Mouse (Mus musculus) limb, embryonic 14.5 days (tissue): ENCODE data around the gene Cyp2w1. TPM values are rescaled to one million over a fixed set of nuclear protein-coding genes. Genes with fewer than 3 reads are reported as not detected.
A peak's percentile ranks its signal among the peaks of the same experiment; 100 is the strongest.

Experiments used
- ATAC-seq: fragments of 200-750 bp; cut with Nextera tagmentation; 2 replicates; pipeline ENCODE4 v1.8.0; 2017; ENCODE audit warnings: low read depth, moderate number of reproducible peaks, moderate TSS enrichment; ENCODE audit not compliant: low FRiP score
- DNase-seq: peaks from one replicate; pipeline ENCODE4 v3.0.0-alpha.2; 2015; ENCODE audit warnings: low spot score
- H3K27ac ChIP-seq: fragments of 300-500 bp; sonication (generic); replicated peaks from 2 replicates; pipeline ENCODE4 v1.5.1; 2014; ENCODE audit warnings: low read depth, mild to moderate bottlenecking, low read length, moderate library complexity, mixed read lengths
- H3K27me3 ChIP-seq: fragments of 300-500 bp; sonication (generic); 2 replicates; pipeline ENCODE4 v1.6.1; 2014; ENCODE audit warnings: low read length, mixed read lengths; ENCODE audit not compliant: control insufficient read depth, insufficient read depth
- H3K36me3 ChIP-seq: fragments of 300-500 bp; sonication (generic); 2 replicates; pipeline ENCODE4 v1.6.1; 2014; ENCODE audit warnings: mild to moderate bottlenecking, low read length, moderate library complexity, mixed read lengths; ENCODE audit not compliant: control insufficient read depth, insufficient read depth
- H3K4me1 ChIP-seq: fragments of 300-500 bp; sonication (generic); 2 replicates; pipeline ENCODE4 v1.6.1; 2014; ENCODE audit warnings: antibody characterized with exemption, low read length, mixed read lengths; ENCODE audit not compliant: control insufficient read depth, insufficient read depth
- H3K4me2 ChIP-seq: fragments of 300-500 bp; sonication (generic); replicated peaks from 2 replicates; pipeline ENCODE4 v1.6.1; 2014; ENCODE audit warnings: low read depth, mild to moderate bottlenecking, low read length, moderate library complexity; ENCODE audit not compliant: severe bottlenecking
- H3K4me3 ChIP-seq: fragments of 300-500 bp; sonication (generic); replicated peaks from 2 replicates; pipeline ENCODE4 v1.5.1; 2014; ENCODE audit warnings: low read length
- H3K9ac ChIP-seq: fragments of 300-500 bp; sonication (generic); 2 replicates; pipeline ENCODE4 v1.6.1; 2014; ENCODE audit warnings: mild to moderate bottlenecking, low read depth, low read length, moderate library complexity; ENCODE audit not compliant: severe bottlenecking
- H3K9me3 ChIP-seq: fragments of 300-500 bp; sonication (generic); 2 replicates; pipeline ENCODE4 v1.6.1; 2016; ENCODE audit warnings: low read length; ENCODE audit not compliant: control insufficient read depth
- POLR2A ChIP-seq: fragments of 200-500 bp; IDR thresholded peaks from 2 replicates; pipeline ENCODE4 v1.8.0; 2012; ENCODE audit warnings: inconsistent platforms, mild to moderate bottlenecking, moderate library complexity, borderline replicate concordance; ENCODE audit not compliant: insufficient read depth, insufficient read length; ENCODE audit errors: extremely low read depth
- WGBS: fragments of 180-500 bp; shearing (Covaris S2); extraction: QIAGEN DNeasy Blood & Tissue Kit; methylation state at CpG from one replicate; pipeline ENCODE4 v1.1.7; 2014; 5-methylcytosine and 5-hydroxymethylcytosine counted together
- polyA plus RNA-seq, 2 experiments: library from polyadenylated mRNA; depleted of rRNA in 1 of 2; stranded (reverse) in 1 of 2; unstranded in 1 of 2; fragments of >200 nt; fragmentation: Nextera tagmentation in 1 of 2; extraction: Ambion mirVana in 1 of 2; gene quantifications; 2 replicates each; pipeline versions ENCODE4 v1.2.1 to v1.2.3; 2012 to 2014

Gene Cyp2w1
- polyA plus RNA-seq, 2 experiments, result 19.6 to 29.3 TPM

DNA sequence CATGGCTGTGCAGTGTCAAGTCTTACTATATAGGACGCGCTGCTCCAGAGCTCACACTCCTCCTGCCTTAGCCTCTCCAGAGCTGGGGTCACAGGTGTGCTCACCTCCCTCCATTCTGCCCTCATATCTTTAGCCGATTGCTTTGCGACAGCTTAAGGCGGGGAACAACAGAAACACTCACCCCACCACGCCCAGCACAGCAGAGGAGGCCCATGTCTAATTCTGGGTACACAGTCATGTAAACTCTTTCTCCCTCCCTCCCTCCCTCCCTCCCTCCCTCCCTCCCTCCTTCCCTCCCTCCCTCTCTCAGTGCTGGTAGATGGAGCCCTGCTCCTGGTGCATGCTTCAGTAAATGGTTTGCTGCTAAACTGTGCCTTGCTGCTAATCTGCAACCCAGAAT, 2.7 kb upstream of the Cyp2w1 start:
- H3K4me1 ChIP-seq, result peaks cover 10% of the 10 kb centered on the region
- no peaks in the 10 kb centered on the region for H3K27me3 ChIP-seq
- no peak overlapping the region for H3K27ac ChIP-seq
- no peak for ATAC-seq
- no peaks in the 10 kb centered on the region for H3K9me3 ChIP-seq
- no peaks in the 10 kb centered on the region for H3K36me3 ChIP-seq
- 66% methylated on average over 6 of the region's 6 CpGs for WGBS
- no peak overlapping the region for H3K4me3 ChIP-seq
- no peak overlapping the region for H3K9ac ChIP-seq
- TF ChIP-seq POLR2A, result no peak
- DNase-seq, result no peak
- H3K4me2 ChIP-seq, result no peak overlapping the region

DNA sequence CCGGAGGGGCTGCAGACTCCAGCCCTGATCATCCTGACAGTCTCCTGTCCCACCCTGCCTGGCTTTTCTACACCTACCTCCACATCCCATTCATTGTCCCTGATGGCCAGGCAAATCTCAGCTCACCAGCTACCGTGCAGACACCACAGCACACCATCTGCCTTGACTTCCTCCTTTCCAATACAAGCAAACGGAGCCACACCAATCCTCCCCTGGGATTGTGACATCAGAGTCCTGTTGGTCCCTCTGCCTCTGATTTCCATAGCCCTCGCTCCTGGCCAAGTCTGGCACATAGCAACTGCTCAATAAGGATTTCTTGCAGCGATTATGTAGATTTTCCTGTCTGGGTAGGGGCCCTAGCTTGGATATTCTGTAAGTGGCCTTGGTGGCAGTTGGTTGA, 1.3 kb upstream of the Cyp2w1 start, which contains the start of gene Cox19:
TSS of gene Cox19 (minus strand) at position 285 of the 400 bp plus-strand sequence.
- Histone ChIP-seq H3K4me2 (0 out of 2 replicates have a peak within 1 kb of the TSS, but pooled peaks have one; percentile 1), H3K9me3 (no peaks in the 10 kb centered on the region), H3K4me3 (no peak within 1 kb of the TSS), H3K9ac (no peak within 1 kb of the TSS), H3K27ac (no peak within 1 kb of the TSS), H3K27me3 (no peaks in the 10 kb centered on the region), H3K36me3 (no peaks in the 10 kb centered on the region), H3K4me1 (peaks cover 10% of the 10 kb centered on the region)
- no peak for TF ChIP-seq POLR2A
- ATAC-seq (0 out of 2 replicates have a peak, but pooled peaks have one; percentile 5), DNase-seq (no peak)
- 48% methylated on average over 5 of the region's 5 CpGs for WGBS

DNA sequence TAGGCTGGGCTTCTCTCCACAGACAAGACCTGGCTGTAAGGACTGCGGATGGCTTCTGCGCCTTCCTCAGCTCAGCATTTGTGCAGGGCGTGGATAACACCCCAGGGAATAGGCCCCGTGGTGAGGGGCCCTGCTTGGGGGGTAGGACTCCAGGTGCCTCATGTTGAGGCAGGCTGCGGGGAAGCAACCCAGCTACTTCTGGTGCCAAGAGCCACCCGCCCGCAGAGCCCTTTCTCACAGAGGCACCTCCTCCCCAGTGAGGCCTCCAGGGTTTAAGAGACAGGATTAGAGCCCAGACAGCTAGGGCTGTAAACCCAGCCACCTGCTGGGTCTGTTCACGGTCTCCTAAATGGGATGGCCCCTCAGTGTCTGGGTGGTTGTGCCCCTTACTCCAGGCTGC, 789 bp upstream of the Cyp2w1 start:
- ATAC-seq, result peak; percentile 66
- Histone ChIP-seq H3K4me2 (0 out of 2 replicates have a peak overlapping the region, but pooled peaks have one; percentile 1), H3K27me3 (no peaks in the 10 kb centered on the region), H3K36me3 (no peaks in the 10 kb centered on the region), H3K9ac (no peak overlapping the region), H3K27ac (no peak overlapping the region), H3K9me3 (no peaks in the 10 kb centered on the region), H3K4me3 (no peak overlapping the region), H3K4me1 (peaks cover 10% of the 10 kb centered on the region)
- TF ChIP-seq POLR2A, result no peak
- 5% methylated on average over 8 of the region's 8 CpGs for WGBS
- DNase-seq, result no peak

DNA sequence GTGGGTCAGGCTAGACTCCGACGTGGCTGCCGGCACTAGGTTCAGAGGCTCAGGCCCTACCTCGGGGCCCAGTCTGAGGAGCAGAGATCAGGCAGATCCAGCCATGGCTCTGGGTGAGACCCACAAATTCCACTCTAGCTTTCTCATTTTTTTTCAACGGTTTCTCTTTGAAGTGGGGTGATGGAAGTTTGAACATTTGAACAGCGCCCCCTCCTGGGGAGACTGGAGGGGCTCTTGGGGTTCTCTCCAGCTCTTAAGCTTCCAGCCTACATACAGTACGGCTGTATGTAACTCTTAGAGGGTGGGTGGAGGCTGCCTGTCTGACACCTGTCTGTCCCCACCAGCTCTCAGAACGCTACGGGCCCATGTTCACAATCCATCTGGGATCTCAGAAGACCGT, 1.1 kb downstream of the Cyp2w1 start:
- H3K4me2 ChIP-seq, result no peak overlapping the region
- H3K4me3 ChIP-seq, result peak overlapping the region; percentile 5; the same call in 1 of the 2 replicates
- TF ChIP-seq POLR2A, result no peak
- DNase-seq (no peak), ATAC-seq (no peak)
- no peaks in the 10 kb centered on the region for H3K36me3 ChIP-seq
- H3K4me1 ChIP-seq, result peaks cover 10% of the 10 kb centered on the region
- H3K9me3 ChIP-seq, result no peaks in the 10 kb centered on the region
- H3K9ac ChIP-seq, result no peak overlapping the region
- WGBS, result 56% methylated on average over 10 of the region's 10 CpGs
- H3K27ac ChIP-seq, result no peak overlapping the region
- no peaks in the 10 kb centered on the region for H3K27me3 ChIP-seq

DNA sequence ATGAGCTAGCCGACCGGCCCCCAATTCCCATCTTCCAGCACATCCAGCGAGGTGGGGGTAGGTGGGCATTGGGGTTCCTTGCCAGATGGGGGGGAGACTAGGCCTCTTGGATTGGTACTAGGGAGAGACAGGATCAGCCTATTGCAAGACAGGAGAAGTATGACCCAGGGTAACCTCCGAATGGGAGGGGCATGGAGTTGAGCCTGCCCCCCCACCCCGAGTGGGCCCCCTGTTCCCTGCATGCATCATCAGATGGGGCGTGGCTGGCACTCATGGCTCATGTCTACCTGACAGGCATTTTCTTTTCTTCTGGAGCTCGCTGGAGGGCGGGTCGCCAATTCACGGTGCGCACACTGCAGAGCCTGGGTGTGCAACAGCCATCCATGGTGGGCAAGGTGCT, 1.5 kb downstream of the Cyp2w1 start:
- no peak overlapping the region for H3K4me3 ChIP-seq
- H3K4me1 ChIP-seq, result peaks cover 10% of the 10 kb centered on the region
- no peak overlapping the region for H3K27ac ChIP-seq
- ATAC-seq (no peak), DNase-seq (no peak)
- no peak overlapping the region for H3K9ac ChIP-seq
- H3K27me3 ChIP-seq, result no peaks in the 10 kb centered on the region
- H3K36me3 ChIP-seq, result no peaks in the 10 kb centered on the region
- 84% methylated on average over 11 of the region's 11 CpGs for WGBS
- no peak for TF ChIP-seq POLR2A
- H3K4me2 ChIP-seq, result no peak overlapping the region
- H3K9me3 ChIP-seq, result no peaks in the 10 kb centered on the region
